ENCODE assay signal across 11 mouse cellular contexts in genomic region chr5:140619895-140620736, GRCm38 (mm10). TPM values are rescaled to one million over a fixed set of nuclear protein-coding genes. Genes with fewer than 3 reads are reported as not detected.
DNase-seq lines count a peak whose midpoint lies in the region; ATAC-seq lines count a peak whose summit lies in the region.
"Had no signal": no experiment of that assay in that cellular context is flagged by ENCODE, and none has a peak within 500 bp of the region (broad histone marks: within the 10 kb centered on the region; RNA-seq: fewer than 3 reads in every experiment).

No protein-coding gene starts in this region.

- no peak for DNase-seq in frontal cortex, postnatal 36 days (ENCODE audit: low spot score in 2 of 2)
- peak; percentile 39 for DNase-seq in thymus, postnatal 4 days
- DNase-seq in thymus, postnatal 0 days (ENCODE audit: low spot score), result no peak
- DNase-seq in limb, embryonic 10.5 days (ENCODE audit: low spot score), result peak; percentile 42
- DNase-seq in splenic B cell, adult 2 months (ENCODE audit: low read depth, low spot score), result peak; percentile 27
- DNase-seq in adrenal gland, postnatal 4 days (ENCODE audit: low spot score in 2 of 2), result no peak
- DNase-seq in heart, postnatal 10 days, result no peak

- peak; percentile 64 for ATAC-seq in frontal cortex, adult (ENCODE audit: low TSS enrichment)

- 58% methylated on average over 7 of the region's 7 CpGs for WGBS in limb, embryonic 10.5 days

- H3K4me3 ChIP-seq in limb, embryonic 10.5 days, result no peak overlapping the region

- H3K4me1 ChIP-seq in limb, embryonic 10.5 days, result peaks cover 15% of the 10 kb centered on the region

- H3K27me3 ChIP-seq in limb, embryonic 10.5 days (ENCODE audit: low read depth, poor library complexity, severe bottlenecking), result no peaks in the 10 kb centered on the region
- no peaks in the 10 kb centered on the region for H3K27me3 ChIP-seq in splenic B cell, adult 2 months (ENCODE audit: control insufficient read depth, insufficient read depth, low read length, poor library complexity, severe bottlenecking)

- H3K27ac ChIP-seq in limb, embryonic 10.5 days, result no peak overlapping the region

- peaks cover 42% of the 10 kb centered on the region for H3K36me3 ChIP-seq in limb, embryonic 10.5 days
- peaks cover 5% of the 10 kb centered on the region for H3K36me3 ChIP-seq in splenic B cell, adult 2 months (ENCODE audit: control insufficient read depth, insufficient read depth, low read length, poor library complexity, severe bottlenecking)

- intact Hi-C loops in heart, postnatal 10 days (cut with DNase I), result loop anchor here (1.0 to 10.0 kb wide), 3 partner anchors 52 to 195 kb away; no protein-coding TSS in a partner anchor

- H3K9me3 ChIP-seq in limb, embryonic 10.5 days (replicated peaks), result no peaks in the 10 kb centered on the region

RNA-seq across cellular contexts. Expression of gene Lfng, which starts 13.0 kb away (rescaled TPM):
- polyA plus RNA-seq in thymus, postnatal 0 days (2015; fragmentation: Nextera tagmentation; extraction: Ambion mirVana), result 13.2 and 13.3 TPM in 2 replicates
- polyA plus RNA-seq in limb, embryonic 10.5 days (2016; fragmentation: Nextera tagmentation; extraction: Ambion mirVana), result 4.3 and 5.8 TPM in 2 replicates
- 10 to 100 TPM; 23.5 to 24.4 TPM for total RNA-seq in adrenal gland, postnatal 4 days (2021)
- total RNA-seq in heart, postnatal 10 days (2021), result 10 to 100 TPM; 14.1 to 15.7 TPM

RNA-seq across cellular contexts. Expression of gene Ttyh3, which starts 28.7 kb away (rescaled TPM):
- polyA plus RNA-seq in thymus, postnatal 0 days (2015; fragmentation: Nextera tagmentation; extraction: Ambion mirVana), result 10.4 and 12.3 TPM in 2 replicates
- 36.6 and 47.0 TPM in 2 replicates for polyA plus RNA-seq in limb, embryonic 10.5 days (2016; fragmentation: Nextera tagmentation; extraction: Ambion mirVana)
- 100 to 1,000 TPM; 199 to 212 TPM for total RNA-seq in adrenal gland, postnatal 4 days (2021)
- total RNA-seq in heart, postnatal 10 days (2021), result 10 to 100 TPM; 58.4 to 61.4 TPM

RNA-seq across cellular contexts. Expression of gene Grifin, which starts 55.2 kb away (rescaled TPM):
- 13.1 and 21.2 TPM in 2 replicates for polyA plus RNA-seq in thymus, postnatal 0 days (2015; fragmentation: Nextera tagmentation; extraction: Ambion mirVana)
- polyA plus RNA-seq in limb, embryonic 10.5 days (2016; fragmentation: Nextera tagmentation; extraction: Ambion mirVana), result not detected in 2 replicates
- total RNA-seq in adrenal gland, postnatal 4 days (2021), result not detected
- not detected for total RNA-seq in heart, postnatal 10 days (2021)
- total RNA-seq: adrenal gland, postnatal 10 days; heart, postnatal 25 days; left cerebral cortex, postnatal 25 days had no signal

Comparison
In these comparisons a context has a peak if more than half of its experiments do, and no peak if none do; other contexts are left out.
1. DNase-seq: peak in thymus, postnatal 4 days (single experiment), limb, embryonic 10.5 days (single experiment) and splenic B cell, adult 2 months (single experiment); none in frontal cortex, postnatal 36 days (0 of 2), thymus, postnatal 0 days (single experiment), adrenal gland, postnatal 4 days (0 of 2) and heart, postnatal 10 days (0 of 2).